Mouse (Mus musculus): ENCODE data around the gene Kif3c. TPM values are rescaled to one million over a fixed set of nuclear protein-coding genes. Genes with fewer than 3 reads are reported as not detected.
"Not testable (repeated sequence)": the region's sequence is repeated elsewhere in the genome, so short reads cannot be mapped to it uniquely, and the experiment has no call there.

Gene Kif3c
- total and polyA plus RNA-seq, 3 experiments: 3.5 to 5.9 (median 5.5) TPM

DNA sequence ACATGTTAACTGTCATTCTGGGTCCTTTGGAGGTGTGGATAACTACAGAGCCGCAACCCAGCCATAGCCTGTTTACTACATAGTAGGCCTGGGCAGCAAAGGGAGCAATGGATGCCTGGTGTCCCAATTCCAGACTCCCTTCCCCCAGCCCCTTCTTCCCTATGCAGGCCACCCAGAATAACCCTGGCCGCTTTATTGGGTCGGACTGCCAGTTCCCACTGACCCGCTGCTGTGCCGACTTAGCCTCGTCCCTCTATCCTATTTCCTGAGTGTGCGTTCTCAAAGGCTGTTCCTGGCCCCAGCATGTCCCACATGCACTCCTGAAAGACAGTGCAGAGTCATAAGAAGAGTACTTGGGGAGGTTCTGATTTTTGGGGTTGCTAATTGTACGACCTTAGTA lies 32.0 kb downstream of the Kif3c start:
- Histone ChIP-seq H3K9me3 (replicated peaks; ENCODE audit: low read length) (no peaks in the 10 kb centered on the region), H3K79me2 (replicated peaks; ENCODE audit: control insufficient read depth, extremely low read depth, insufficient read depth, poor library complexity, severe bottlenecking) (no peaks in the 10 kb centered on the region), H3K4me3 (replicated peaks in 1 of 3; ENCODE audit: low read depth in 2 of 3, low read length in 2 of 3, poor library complexity in 1 of 3) (no peak overlapping the region), H3K27me3 (replicated peaks) (no peaks in the 10 kb centered on the region), H3K27ac (ENCODE audit: insufficient read depth, low read depth) (no peak overlapping the region), H3K4me1 (ENCODE audit: control insufficient read depth in 1 of 2, insufficient read depth in 2 of 2) (no peaks in the 10 kb centered on the region), H3K36me3 (replicated peaks in 1 of 2; ENCODE audit: control insufficient read depth in 1 of 2, insufficient read depth in 1 of 2, low read length in 1 of 2) (peaks cover 0 to 14% of the 10 kb centered on the region in 2 experiments), H3K4me2 (ENCODE audit: insufficient read depth, low read depth, poor library complexity, severe bottlenecking) (no peak overlapping the region), H3K9ac (ENCODE audit: insufficient read depth, low read depth) (no peak overlapping the region)
- DNase-seq (ENCODE audit: extremely low read depth): no peak
- dilution Hi-C loops (cut with MboI; ENCODE audit: extremely low pct_ligation_motif_present, extremely low pct_unique_long_range_greater_than_20kb, low sequenced_read_pairs) (no loop called here), in situ Hi-C loops (cut with MboI; ENCODE audit: low pct_ligation_motif_present, low pct_unique_long_range_greater_than_20kb, low sequenced_read_pairs) (no loop called here)
- TF ChIP-seq BHLHE40 (IDR thresholded peaks at IDR 0.05; ENCODE audit: low read depth, low read length): no peak
- no peak for TF ChIP-seq USF1 (IDR thresholded peaks at IDR 0.05; ENCODE audit: low read depth, low read length)
- no peak for TF ChIP-seq CHD1 (IDR thresholded peaks at IDR 0.05; ENCODE audit: low read depth, low read length)
- TF ChIP-seq POLR2A (IDR thresholded peaks at IDR 0.05; ENCODE audit: low read depth, low read length): no peak
- no peak for TF ChIP-seq JUND (conservative IDR thresholded peaks at IDR 0.05; ENCODE audit: low read depth, low read length)
- TF ChIP-seq ZKSCAN1 (IDR thresholded peaks at IDR 0.05; ENCODE audit: borderline replicate concordance, low read depth, low read length): no peak
- no peak for TF ChIP-seq SIN3A (IDR thresholded peaks at IDR 0.05; ENCODE audit: low read length)
- TF ChIP-seq NELFE (IDR thresholded peaks at IDR 0.05; ENCODE audit: low read depth, low read length): no peak
- no peak for TF ChIP-seq TCF12 (IDR thresholded peaks at IDR 0.05; ENCODE audit: low read depth, low read length)
- no peak for TF ChIP-seq ZC3H11A (IDR thresholded peaks at IDR 0.05; ENCODE audit: low read depth, low read length)

DNA sequence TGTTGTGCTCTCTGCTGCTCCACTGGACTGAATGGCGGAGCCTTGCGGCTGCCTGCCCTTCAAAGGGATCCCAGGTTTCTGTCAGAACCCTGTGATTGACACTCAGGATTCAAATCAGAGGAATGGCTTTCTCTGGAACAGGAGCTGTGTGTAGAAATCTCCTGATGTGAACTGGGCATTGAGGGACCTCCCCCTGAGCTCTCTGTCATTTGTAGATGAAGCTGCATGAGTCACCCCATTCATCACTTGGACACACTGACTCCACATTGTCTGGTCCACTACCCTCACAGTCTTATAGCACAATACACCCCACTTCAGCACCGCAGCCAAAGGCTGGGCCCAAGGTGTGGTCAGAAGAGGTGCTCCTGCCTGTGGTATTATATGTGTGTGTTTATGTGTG lies 40.7 kb downstream of the Kif3c start:
- H3K4me2 ChIP-seq (ENCODE audit: insufficient read depth, low read depth, poor library complexity, severe bottlenecking); in situ Hi-C loops (cut with MboI; ENCODE audit: low pct_ligation_motif_present, low pct_unique_long_range_greater_than_20kb, low sequenced_read_pairs); H3K27ac ChIP-seq (ENCODE audit: insufficient read depth, low read depth); DNase-seq (ENCODE audit: extremely low read depth); H3K4me1 ChIP-seq (ENCODE audit: control insufficient read depth in 1 of 2, insufficient read depth in 2 of 2); H3K27me3 ChIP-seq (replicated peaks); dilution Hi-C loops (cut with MboI; ENCODE audit: extremely low pct_ligation_motif_present, extremely low pct_unique_long_range_greater_than_20kb, low sequenced_read_pairs); H3K9ac ChIP-seq (ENCODE audit: insufficient read depth, low read depth); H3K4me3 ChIP-seq (replicated peaks in 1 of 3; ENCODE audit: low read depth in 2 of 3, low read length in 2 of 3, poor library complexity in 1 of 3); H3K9me3 ChIP-seq (replicated peaks; ENCODE audit: low read length); H3K79me2 ChIP-seq (replicated peaks; ENCODE audit: control insufficient read depth, extremely low read depth, insufficient read depth, poor library complexity, severe bottlenecking): not testable (repeated sequence)
- H3K36me3 ChIP-seq (replicated peaks in 1 of 2; ENCODE audit: control insufficient read depth in 1 of 2, insufficient read depth in 1 of 2, low read length in 1 of 2): peaks cover 48 to 67% of the 10 kb centered on the region in 2 experiments

DNA sequence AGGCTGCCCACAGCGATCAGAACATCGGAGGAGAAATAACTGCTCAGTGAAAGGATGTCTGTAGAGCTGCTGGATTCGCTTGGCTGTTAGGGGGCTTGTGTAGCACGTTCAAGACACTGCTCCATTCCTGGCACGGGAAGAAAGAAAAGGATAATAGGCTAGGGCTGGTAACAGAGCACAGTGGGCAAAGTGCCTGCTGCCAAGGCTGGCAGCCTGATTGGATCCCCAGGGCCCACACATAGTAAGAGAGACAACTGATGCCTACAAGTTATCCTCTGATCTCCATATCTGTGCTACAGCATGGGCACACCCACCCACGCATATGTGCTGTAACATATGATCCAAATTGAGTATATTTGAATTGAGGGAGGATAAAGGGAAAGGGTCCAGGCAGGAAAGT lies 41.7 kb downstream of the Kif3c start:
- no peak overlapping the region for H3K9ac ChIP-seq (ENCODE audit: insufficient read depth, low read depth)
- dilution Hi-C loops (cut with MboI; ENCODE audit: extremely low pct_ligation_motif_present, extremely low pct_unique_long_range_greater_than_20kb, low sequenced_read_pairs): no loop called here
- H3K27ac ChIP-seq (ENCODE audit: insufficient read depth, low read depth): no peak overlapping the region
- no peak overlapping the region for H3K4me3 ChIP-seq (replicated peaks in 1 of 3; ENCODE audit: low read depth in 2 of 3, low read length in 2 of 3, poor library complexity in 1 of 3)
- H3K27me3 ChIP-seq (replicated peaks): no peaks in the 10 kb centered on the region
- in situ Hi-C loops (cut with MboI; ENCODE audit: low pct_ligation_motif_present, low pct_unique_long_range_greater_than_20kb, low sequenced_read_pairs): no loop called here
- H3K36me3 ChIP-seq (replicated peaks in 1 of 2; ENCODE audit: control insufficient read depth in 1 of 2, insufficient read depth in 1 of 2, low read length in 1 of 2): peaks cover 51 to 73% of the 10 kb centered on the region in 2 experiments
- H3K4me1 ChIP-seq (ENCODE audit: control insufficient read depth in 1 of 2, insufficient read depth in 2 of 2): no peaks in the 10 kb centered on the region
- H3K4me2 ChIP-seq (ENCODE audit: insufficient read depth, low read depth, poor library complexity, severe bottlenecking): no peak overlapping the region
- H3K79me2 ChIP-seq (replicated peaks; ENCODE audit: control insufficient read depth, extremely low read depth, insufficient read depth, poor library complexity, severe bottlenecking): peaks cover 8% of the 10 kb centered on the region
- no peak for TF ChIP-seq SMC3 (IDR thresholded peaks at IDR 0.05; ENCODE audit: low read depth, low read length)
- no peak for TF ChIP-seq E2F4 (IDR thresholded peaks at IDR 0.05; ENCODE audit: insufficient replicate concordance, low read depth, low read length)
- H3K9me3 ChIP-seq (replicated peaks; ENCODE audit: low read length): no peaks in the 10 kb centered on the region
- DNase-seq (ENCODE audit: extremely low read depth): no peak

Data from CH12.LX (cell line).